Mouse (Mus musculus) heart, adult 9 months (tissue): ENCODE measurements at regions not wholly inside any gene's neighbourhood (a gene's known extent, or its start where the extent isn't known, plus 50 kb on each side); places are given as distances from the start of the nearest gene placed in this dataset.

Experiments
- DNase-seq, 2 experiments: peaks; one replicate each; pipeline ENCODE4 v3.0.0; 2022; ENCODE audit warnings: low spot score in 2 of 2

- no peak for DNase-seq
Measured at GRCm38 (mm10) chr15:5355332-5355731, 111.3 kb upstream of the Ptger4 start.

- no peak for DNase-seq
Measured at GRCm38 (mm10) chr15:5354328-5354727, 110.3 kb upstream of the Ptger4 start.

GRCm38 (mm10) chr15:5348881-5349280, 104.9 kb upstream of the Ptger4 start:
- no peak for DNase-seq

GRCm38 (mm10) chr15:5347674-5348073, 103.7 kb upstream of the Ptger4 start:
- DNase-seq, result peak; percentile 60 to 76

GRCm38 (mm10) chr15:5346955-5347354, 103.0 kb upstream of the Ptger4 start:
- DNase-seq, result no peak

- peak; percentile 72 for DNase-seq
Measured at GRCm38 (mm10) chr15:5343794-5344193, 99.8 kb upstream of the Ptger4 start.

GRCm38 (mm10) chr15:5335528-5336268, 91.7 kb upstream of the Ptger4 start:
- DNase-seq, result no peak

GRCm38 (mm10) chr15:5326996-5327395, 83.0 kb upstream of the Ptger4 start:
- peak; percentile 28 to 56 for DNase-seq

GRCm38 (mm10) chr15:5321691-5322090, 77.7 kb upstream of the Ptger4 start:
- no peak for DNase-seq

- DNase-seq, result peak in 1 of 2 experiments; percentile 54
Measured at GRCm38 (mm10) chr15:5312231-5312630, 68.2 kb upstream of the Ptger4 start.

GRCm38 (mm10) chr15:5310035-5310434, 66.0 kb upstream of the Ptger4 start:
- DNase-seq, result peak in 1 of 2 experiments; percentile 35

- no peak for DNase-seq
Measured at GRCm38 (mm10) chr15:5302403-5302802, 58.4 kb upstream of the Ptger4 start.

GRCm38 (mm10) chr15:5299807-5300206, 55.8 kb upstream of the Ptger4 start:
- DNase-seq, result peak; percentile 54 to 75

GRCm38 (mm10) chr15:5296949-5297348, 53.0 kb upstream of the Ptger4 start:
- no peak for DNase-seq
